Mouse (Mus musculus) spleen, adult 2 months (tissue): ENCODE results near the gene Gnpat.

Experiments
- CTCF ChIP-seq: fragments of 200-500 bp; IDR thresholded peaks from 2 replicates; pipeline ENCODE4 v1.5.1; 2011; ENCODE audit warnings: mild to moderate bottlenecking, inconsistent platforms; ENCODE audit not compliant: insufficient read depth, insufficient read length, insufficient replicate concordance; ENCODE audit errors: extremely low read depth
- POLR2A ChIP-seq: fragments of 200-500 bp; IDR thresholded peaks from 2 replicates; pipeline ENCODE4 v1.6.1; 2011; ENCODE audit warnings: low read depth, low read length, inconsistent platforms

GRCm38 (mm10) chr8:124871474-124871873 lies 8.6 kb downstream of the Gnpat start:
- TF ChIP-seq POLR2A (no peak), CTCF (no peak)
